Mouse (Mus musculus) left cerebral cortex, adult 18-20 months (tissue): ENCODE data around the gene 1700011M02Rik. TPM values are rescaled to one million over a fixed set of nuclear protein-coding genes. Genes with fewer than 3 reads are reported as not detected.
"Not testable (repeated sequence)": the region's sequence is repeated elsewhere in the genome, so short reads cannot be mapped to it uniquely, and the experiment has no call there.

Experiments
- DNase-seq, 2 experiments: peaks; one replicate each; pipeline ENCODE4 v3.0.0; 2021 to 2022; ENCODE audit warnings: low spot score in 2 of 2, mixed read lengths in 1 of 2
- long read RNA-seq, 2 experiments: library from polyadenylated mRNA; stranded (forward); transcript quantifications; one replicate each; pipeline ENCODE4 v2.0.0; 2021
- total RNA-seq, 2 experiments: library from RNA; stranded (reverse); gene quantifications; 2 replicates each; pipeline ENCODE4 v1.2.3; 2021

1700011M02Rik gene
- total RNA-seq: not detected
- long read RNA-seq, experiment 1: 0 reads
- long read RNA-seq, experiment 2: 0 reads

DNA sequence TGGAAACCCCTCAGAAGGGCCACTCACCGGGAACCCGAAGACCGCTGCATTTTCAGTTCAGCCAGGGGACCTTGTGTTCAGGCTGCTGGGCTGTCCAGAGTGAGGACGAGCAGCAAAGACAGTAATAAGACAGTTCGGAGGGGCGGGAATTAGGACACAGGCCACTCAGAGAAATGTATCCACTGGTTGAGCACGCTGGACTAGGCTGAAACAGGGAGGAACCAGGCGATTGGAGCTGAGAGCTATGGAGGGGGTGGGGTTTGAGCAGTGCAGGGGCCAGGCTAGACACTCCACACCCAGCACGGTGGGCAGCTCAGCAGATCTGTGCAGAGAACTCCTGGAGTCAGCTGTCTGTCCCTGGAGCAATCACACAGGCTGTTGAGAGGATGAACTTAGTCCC is at the start of gene 1700011M02Rik, which contains the start of gene Dmrtc1a:
TSS of gene 1700011M02Rik (plus strand) at position 319 of the 400 bp plus-strand sequence.
TSS of gene Dmrtc1a (minus strand) at position 101 of the 400 bp plus-strand sequence.
- not testable (repeated sequence) for DNase-seq

DNA sequence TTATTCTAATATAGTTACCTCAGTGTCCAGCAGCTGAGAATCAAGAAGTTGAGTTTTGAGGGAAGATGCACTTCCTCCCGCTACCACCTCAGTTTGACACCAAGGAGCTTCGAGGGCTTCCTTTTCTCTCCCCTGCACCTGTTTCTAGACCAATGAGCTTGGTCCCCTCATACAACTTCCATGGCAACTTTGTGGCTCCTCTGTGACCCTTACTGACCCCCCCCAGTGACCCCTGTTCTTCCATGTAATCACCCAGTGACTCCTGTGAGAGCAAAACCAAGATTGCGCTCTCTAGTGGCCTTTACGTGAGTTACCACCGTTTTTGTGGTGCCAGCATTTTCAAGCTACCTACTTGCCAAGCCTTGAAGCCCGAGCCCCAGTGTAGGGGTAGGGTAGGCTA is 40.8 kb upstream of the 1700011M02Rik start, which contains the start of gene 1700031F05Rik:
TSS of gene 1700031F05Rik (minus strand) at position 101 of the 400 bp plus-strand sequence.
- no peak for DNase-seq

DNA sequence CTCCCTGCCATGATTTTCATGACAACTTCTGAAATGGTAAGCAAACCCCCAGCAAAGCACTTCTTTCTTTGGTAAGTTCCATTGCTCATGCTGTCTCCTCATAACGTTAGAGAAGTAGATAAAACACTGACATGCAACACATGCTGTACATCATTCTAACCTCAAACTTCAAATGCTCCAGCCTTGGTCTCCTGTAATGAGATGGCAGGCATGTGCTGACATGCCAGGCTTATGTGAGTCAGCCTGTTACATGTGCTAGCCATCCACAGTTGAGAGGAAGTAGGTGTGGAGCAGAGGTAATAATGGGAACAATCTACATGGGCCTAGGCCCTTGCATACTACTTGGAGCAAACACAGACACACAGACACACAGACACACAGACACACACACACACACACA is 6.1 kb downstream of the 1700011M02Rik start:
- DNase-seq: not testable (repeated sequence)

DNA sequence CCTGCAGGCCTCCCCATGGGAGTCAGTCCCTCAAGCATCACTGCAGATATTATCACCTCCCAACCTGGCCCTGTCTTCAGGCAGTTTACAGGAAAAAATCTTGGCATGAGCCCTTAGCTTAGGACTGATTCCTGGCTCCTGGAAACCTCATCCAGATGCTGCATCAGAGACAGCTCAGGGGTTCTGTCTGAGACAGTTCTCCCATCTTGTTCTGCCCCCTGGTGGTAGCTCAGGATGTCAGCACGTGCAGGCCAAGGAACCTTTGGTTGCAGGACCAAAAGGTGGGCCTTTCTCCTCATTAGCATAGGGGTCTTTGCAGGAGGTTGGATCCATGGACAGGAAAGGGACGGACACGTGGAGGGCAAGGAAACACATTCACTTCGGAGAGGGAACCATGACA is 18.0 kb downstream of the 1700011M02Rik start:
- DNase-seq: peak; percentile 28 to 44

DNA sequence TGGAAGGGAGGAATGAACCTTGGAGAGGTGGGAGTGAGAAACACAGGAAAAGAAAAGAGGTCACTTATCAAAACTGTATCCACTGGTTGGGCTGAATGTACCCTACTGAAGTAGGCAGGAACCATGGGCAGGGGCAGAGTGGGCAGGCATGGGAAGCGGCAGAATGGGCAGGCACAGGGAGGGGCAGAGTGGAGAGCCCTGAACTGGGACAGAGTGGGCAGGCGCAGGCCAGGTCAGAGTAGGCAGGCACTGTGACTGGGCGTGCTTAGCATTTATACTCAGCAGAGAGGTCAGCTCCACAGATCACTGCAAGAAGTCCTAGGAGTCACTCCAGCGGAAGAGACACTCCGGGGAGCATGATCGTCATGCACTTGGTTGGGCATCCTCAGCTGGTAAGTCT is 19.4 kb downstream of the 1700011M02Rik start, which contains the start of gene 1700018G05Rik:
TSS of gene 1700018G05Rik (plus strand) at position 301 of the 400 bp plus-strand sequence.
- not testable (repeated sequence) for DNase-seq

DNA sequence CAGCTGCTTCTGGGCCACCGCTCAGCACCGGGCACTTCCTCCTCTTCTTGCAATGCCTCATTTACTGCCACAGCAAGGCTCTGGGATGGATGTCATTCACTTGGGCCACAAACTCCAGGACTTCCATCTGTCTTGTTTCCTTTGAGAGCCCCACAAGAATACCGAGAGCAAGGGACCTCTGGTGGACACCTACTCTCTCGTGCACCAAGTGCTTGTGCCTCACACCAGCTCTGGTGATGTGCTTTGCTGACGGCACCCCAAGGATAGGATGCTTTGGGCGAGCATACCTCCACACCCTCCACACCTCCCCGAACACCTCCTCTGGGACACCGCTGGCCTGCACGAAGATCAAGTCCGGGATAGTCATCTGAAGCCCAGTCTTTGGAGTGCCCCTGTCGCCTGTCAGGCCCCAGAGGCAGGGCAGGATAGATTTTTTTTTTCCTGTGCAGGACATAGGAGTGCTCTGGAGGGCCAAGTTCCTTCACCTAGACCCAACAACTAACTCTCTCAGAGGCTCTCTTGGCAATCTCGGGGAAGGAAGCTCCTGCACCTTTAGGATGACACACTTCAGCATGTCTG is 24.4 kb downstream of the 1700011M02Rik start:
- peak in 1 of 2 experiments; percentile 2 for DNase-seq

DNA sequence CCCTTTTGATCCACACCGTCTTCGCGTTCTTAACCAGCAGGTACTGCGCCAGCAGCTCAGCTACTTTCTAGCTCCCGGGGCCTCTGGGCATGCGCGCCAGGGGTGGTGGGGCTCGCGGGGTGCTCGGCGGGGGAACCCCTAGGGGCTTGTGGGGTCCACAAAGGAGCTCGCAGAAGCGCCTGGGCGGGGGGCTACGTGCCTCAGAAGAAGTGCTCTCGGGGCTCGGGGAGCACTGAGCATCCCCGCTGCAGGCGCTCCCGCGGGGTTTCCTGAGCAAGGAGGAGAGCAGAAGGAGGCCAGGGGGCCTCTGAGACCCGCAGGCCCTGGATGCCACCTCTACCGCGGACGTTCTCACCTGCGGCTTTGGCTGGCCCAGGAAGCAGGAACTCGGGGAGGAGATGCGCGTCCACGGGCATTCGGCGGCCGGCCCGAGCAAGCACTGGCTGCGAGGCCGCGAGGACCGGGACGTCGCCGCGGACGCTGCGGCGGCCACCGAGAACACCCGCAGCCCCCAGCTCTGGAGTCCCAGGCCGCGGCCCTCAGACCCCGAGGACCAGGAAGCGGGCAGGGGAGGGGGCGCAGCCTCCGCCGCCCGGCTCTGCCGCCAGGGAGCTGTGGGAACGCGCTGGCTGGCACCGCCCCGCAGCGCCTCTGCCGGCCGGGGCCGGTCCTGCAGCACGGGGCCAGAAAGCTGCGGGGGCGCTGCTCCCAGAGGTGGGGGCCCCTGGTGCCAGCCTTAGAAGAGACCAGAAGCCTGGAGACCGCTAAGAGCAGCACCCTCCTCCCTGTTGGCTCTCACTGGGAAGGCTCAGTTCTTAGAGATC is 25.1 kb downstream of the 1700011M02Rik start:
- DNase-seq: peak; percentile 64 to 67

DNA sequence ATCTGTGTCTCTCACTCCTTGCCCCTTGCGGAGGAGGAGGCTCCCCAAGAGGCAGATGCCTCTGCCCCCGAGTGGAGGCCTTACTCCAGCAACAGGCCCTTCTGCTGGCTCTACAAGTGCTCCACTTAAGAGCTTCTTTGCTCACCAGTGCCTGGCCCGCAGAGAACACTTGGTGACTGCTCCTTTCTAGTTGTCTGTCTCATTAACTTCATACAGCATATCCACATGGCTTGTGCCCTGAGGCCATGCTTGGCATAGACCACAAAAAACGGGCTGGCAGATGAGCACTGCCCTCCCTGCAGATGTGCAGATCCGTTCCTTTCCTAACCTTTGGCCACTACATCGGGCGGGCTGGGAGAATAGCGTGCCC is 25.7 kb downstream of the 1700011M02Rik start:
- DNase-seq: no peak

DNA sequence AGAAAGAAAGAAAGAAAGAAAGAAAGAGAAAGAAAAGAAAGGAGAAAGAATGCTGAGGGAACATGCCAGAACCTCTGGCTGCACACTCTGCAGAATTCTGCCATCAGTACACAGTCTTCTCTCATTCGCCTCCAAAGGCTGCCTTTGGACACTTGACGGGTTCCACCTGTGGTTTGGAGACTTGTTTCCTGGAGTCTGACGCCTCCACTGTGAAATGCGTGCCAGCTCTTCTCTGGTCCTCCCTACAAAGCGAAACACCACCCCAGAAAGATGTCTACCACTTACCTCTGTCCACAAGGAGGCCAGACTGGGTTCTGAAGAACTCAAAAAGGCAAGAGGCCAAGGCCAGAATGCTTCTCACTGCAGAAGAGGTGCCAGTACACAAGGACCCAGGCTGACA is 28.0 kb downstream of the 1700011M02Rik start:
- no peak for DNase-seq

DNA sequence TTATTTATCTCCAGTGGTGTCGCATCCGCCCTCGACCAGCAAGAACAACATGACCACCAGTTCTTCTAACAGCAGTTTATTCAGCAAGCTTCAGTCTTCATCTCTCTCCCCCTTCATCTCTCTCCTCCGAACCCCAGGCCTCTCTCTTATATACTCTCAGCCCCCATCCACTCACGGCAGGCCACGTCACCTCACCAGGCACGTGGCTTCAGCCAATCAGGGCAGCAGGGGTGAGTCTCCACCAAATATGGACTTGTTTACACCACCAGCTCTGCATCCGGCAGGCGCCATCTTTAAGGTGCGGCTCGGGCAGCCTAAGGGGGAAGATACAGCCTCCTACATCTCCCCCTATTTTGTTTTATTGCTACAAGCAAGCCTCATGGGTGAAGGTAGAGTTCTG is 41.4 kb downstream of the 1700011M02Rik start:
- peak in 1 of 2 experiments; percentile 4 for DNase-seq

DNA sequence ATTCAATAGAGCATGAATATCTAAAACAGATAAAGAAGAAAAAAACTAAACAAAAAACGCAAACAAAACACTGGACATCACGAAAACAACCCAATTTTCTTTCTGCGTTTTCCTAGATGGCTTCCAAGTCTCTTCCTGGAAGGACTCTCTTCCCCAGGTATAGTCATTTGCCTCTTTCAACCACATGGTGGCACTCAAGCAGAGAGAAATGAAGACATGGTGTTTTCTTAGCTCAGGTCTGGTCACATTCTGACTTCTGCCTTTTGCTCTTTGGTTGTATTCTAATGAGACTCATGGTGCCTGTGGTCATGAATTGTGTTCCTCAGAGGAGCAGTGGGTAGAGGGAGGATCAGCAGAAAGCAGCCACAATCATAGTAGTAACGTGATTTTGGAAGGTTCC is 50.2 kb downstream of the 1700011M02Rik start:
- DNase-seq: peak in 1 of 2 experiments; percentile 29

Other genes starting within 250 kb of the 1700011M02Rik start
- not detected for gene Gm3880, start 221.9 kb upstream of the 1700011M02Rik start, total RNA-seq
- gene Gm9112, start 201.3 kb upstream of the 1700011M02Rik start, total RNA-seq: not detected
- not detected for gene Dmrtc1b, start 201.0 kb upstream of the 1700011M02Rik start, total RNA-seq
- gene Dmrtc1c1, start 105.9 kb upstream of the 1700011M02Rik start, total RNA-seq: not detected
- not detected for gene Dmrtc1c2, start 54.3 kb upstream of the 1700011M02Rik start, total RNA-seq
- not detected for gene 1700031F05Rik, start 40.9 kb upstream of the 1700011M02Rik start, total RNA-seq
- 1 to 10 TPM; 6.5 to 7.9 TPM for gene Dmrtc1a, start 218 bp upstream of the 1700011M02Rik start, total RNA-seq
- not detected for gene 1700018G05Rik, start 19.5 kb downstream of the 1700011M02Rik start, total RNA-seq